ENCODE assay signal across 7 mouse cellular contexts in genomic region chr19:38818766-38819426, GRCm38 (mm10). TPM values are rescaled to one million over a fixed set of nuclear protein-coding genes. Genes with fewer than 3 reads are reported as not detected.
DNase-seq lines count a peak whose midpoint lies in the region; ATAC-seq and TF ChIP-seq lines count a peak whose summit lies in the region.

Noc3l (minus strand) TSS chr19:38819237.

- no peaks in the 10 kb centered on the region for H3K27me3 ChIP-seq in intestine, postnatal 0 days (replicated peaks; ENCODE audit: control insufficient read depth, insufficient read depth, low read length)
- H3K27me3 ChIP-seq in midbrain, embryonic 12.5 days, result no peaks in the 10 kb centered on the region
- H3K27me3 ChIP-seq in small intestine, adult 2 months (ENCODE audit: control insufficient read depth, insufficient read depth, low read length), result peaks cover 2% of the 10 kb centered on the region; the same call in 1 of the 2 replicates

- H3K4me3 ChIP-seq in intestine, postnatal 0 days (ENCODE audit: low read depth, low read length), result peak within 1 kb of the TSS; percentile 78
- H3K4me3 ChIP-seq in midbrain, embryonic 12.5 days, result peak within 1 kb of the TSS; percentile 86
- H3K4me3 ChIP-seq in small intestine, adult 2 months (ENCODE audit: low read depth, low read length), result peak within 1 kb of the TSS; percentile 95

- WGBS in intestine, postnatal 0 days, result under 1% methylated on average over 36 of the region's 38 CpGs
- WGBS in midbrain, embryonic 12.5 days, result under 1% methylated on average over 38 of the region's 38 CpGs
- WGBS in small intestine, adult 2 months, result under 1% methylated on average over 38 of the region's 38 CpGs

- TF ChIP-seq CTCF in intestine, postnatal 0 days (IDR thresholded peaks at IDR 0.05; ENCODE audit: low read depth), result peak; percentile 99
- peak; percentile 97 for TF ChIP-seq CTCF in small intestine, adult 2 months (IDR thresholded peaks at IDR 0.05; ENCODE audit: extremely low read depth, insufficient read length, insufficient replicate concordance, low read depth, low read length)

- no peaks in the 10 kb centered on the region for H3K9me3 ChIP-seq in intestine, postnatal 0 days (ENCODE audit: control insufficient read depth)
- H3K9me3 ChIP-seq in midbrain, embryonic 12.5 days, result no peaks in the 10 kb centered on the region

- H3K4me1 ChIP-seq in intestine, postnatal 0 days (replicated peaks; ENCODE audit: control insufficient read depth, insufficient read depth, low read length), result 0 out of 2 replicates have a peak, but pooled peaks cover 7% of the 10 kb centered on the region
- H3K4me1 ChIP-seq in midbrain, embryonic 12.5 days, result peaks cover 17% of the 10 kb centered on the region
- no peaks in the 10 kb centered on the region; the same call in 1 of the 2 replicates for H3K4me1 ChIP-seq in small intestine, adult 2 months (ENCODE audit: control insufficient read depth, insufficient read depth, insufficient read length, low read length)

- peak within 1 kb of the TSS; percentile 83 for H3K4me2 ChIP-seq in intestine, postnatal 0 days (replicated peaks; ENCODE audit: low read depth)
- peak within 1 kb of the TSS; percentile 91 for H3K4me2 ChIP-seq in midbrain, embryonic 12.5 days (replicated peaks)

- no peak within 1 kb of the TSS for H3K27ac ChIP-seq in intestine, postnatal 0 days (ENCODE audit: low read depth, low read length)
- peak within 1 kb of the TSS; percentile 78 for H3K27ac ChIP-seq in midbrain, embryonic 12.5 days (replicated peaks)
- no peak within 1 kb of the TSS for H3K27ac ChIP-seq in small intestine, adult 2 months (ENCODE audit: insufficient read depth, low read depth, low read length)

- DNase-seq in adrenal gland, adult 8-10 months, result peak; percentile 87
- DNase-seq in embryo, embryonic 9.5 days (ENCODE audit: extremely low spot score), result peak; percentile 95
- peak; percentile 95 for DNase-seq in gastrocnemius, postnatal 4 days (ENCODE audit: low spot score in 2 of 2)
- peak; percentile 96 for DNase-seq in left cerebral cortex, postnatal 4 days

- TF ChIP-seq POLR2A in small intestine, adult 2 months (IDR thresholded peaks at IDR 0.05; ENCODE audit: low read depth, low read length), result peak; percentile 51; the same call in 1 of the 2 replicates

- peak; percentile 96 for ATAC-seq in intestine, postnatal 0 days
- ATAC-seq in midbrain, embryonic 12.5 days (ENCODE audit: low FRiP score, low read depth), result peak; percentile 98

- intact Hi-C loops in left cerebral cortex, postnatal 4 days (cut with DNase I), result no loop called here

- H3K9ac ChIP-seq in intestine, postnatal 0 days (ENCODE audit: low read depth, low read length), result peak within 1 kb of the TSS; percentile 69
- H3K9ac ChIP-seq in midbrain, embryonic 12.5 days (replicated peaks), result peak within 1 kb of the TSS; percentile 86

- H3K36me3 ChIP-seq in intestine, postnatal 0 days (ENCODE audit: control insufficient read depth, insufficient read depth), result peaks cover 11% of the 10 kb centered on the region
- H3K36me3 ChIP-seq in midbrain, embryonic 12.5 days, result peaks cover 25% of the 10 kb centered on the region
- peaks cover 14% of the 10 kb centered on the region for H3K36me3 ChIP-seq in small intestine, adult 2 months (ENCODE audit: control insufficient read depth, insufficient read depth, low read length)

RNA-seq across cellular contexts. Expression of gene Noc3l, which starts in this region (rescaled TPM):
- 10 to 100 TPM; 15.2 to 20.5 (median 16.4) TPM for total RNA-seq in adrenal gland, adult 8-10 months (2022)
- 1 to 10 TPM; 8.9 to 9.4 TPM for total RNA-seq in gastrocnemius, postnatal 4 days (2021)
- 2.0 and 2.4 TPM in 2 replicates for polyA plus RNA-seq in intestine, postnatal 0 days (2015; fragmentation: Nextera tagmentation; extraction: Ambion mirVana)
- 10 to 100 TPM; 14.7 to 16.5 TPM for total RNA-seq in left cerebral cortex, postnatal 4 days (2021)
- polyA plus RNA-seq in midbrain, embryonic 12.5 days (2016; fragmentation: Nextera tagmentation; extraction: Ambion mirVana), result 8.7 and 9.6 TPM in 2 replicates
- polyA plus RNA-seq in small intestine, adult 2 months (2012; rRNA removed), result 0.89 and 0.94 TPM in 2 replicates
